Mouse (Mus musculus) central nervous system, embryonic 14 days (tissue): ENCODE data around the gene Olfr329-ps. TPM values are rescaled to one million over a fixed set of nuclear protein-coding genes. Genes with fewer than 3 reads are reported as not detected.

Experiments
- polyA plus RNA-seq: library from polyadenylated mRNA; depleted of rRNA; stranded (reverse); fragments of >200 nt; gene quantifications from 2 replicates; pipeline ENCODE4 v1.2.3, GENCODE M21; 2012; rRNA removed

Gene Olfr329-ps
- polyA plus RNA-seq: not detected in 2 replicates

DNA sequence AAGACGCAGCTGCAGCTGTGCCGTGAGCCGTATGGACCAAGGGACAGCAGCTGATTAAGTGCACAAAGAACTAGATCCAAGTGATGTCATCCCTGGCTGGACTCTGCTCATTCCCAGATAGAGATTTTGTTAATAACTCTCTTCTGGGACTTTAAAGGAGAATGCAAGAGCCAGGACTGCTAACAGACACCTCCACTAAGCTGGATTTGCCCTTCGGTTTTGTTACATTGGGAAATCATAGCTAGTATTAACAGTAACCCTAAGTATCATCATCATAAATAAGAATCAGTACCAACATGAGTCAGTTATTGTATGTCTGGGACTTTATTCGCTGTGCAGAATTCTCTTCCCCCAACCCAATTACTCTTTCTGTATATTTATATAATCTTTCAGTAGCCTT lies at the start of gene Olfr329-ps:
Olfr329-ps (minus strand) TSS at position 101 of the 400 bp plus-strand sequence.

GRCm38 (mm10) chr11:58594814-58595213 lies 48.6 kb upstream of the Olfr329-ps start, which contains the start of gene Olfr324:
Gene Olfr324 (plus strand): TSS chr11:58595114.

GRCm38 (mm10) chr11:58577430-58577829 lies 31.2 kb upstream of the Olfr329-ps start, which contains the start of gene Olfr325:
Gene Olfr325 (plus strand): TSS chr11:58577730.

GRCm38 (mm10) chr11:58570405-58570804 lies 24.2 kb upstream of the Olfr329-ps start, which contains the start of gene Olfr224:
Gene Olfr224 (minus strand): TSS chr11:58570553.

GRCm38 (mm10) chr11:58555536-58555935 lies 9.3 kb upstream of the Olfr329-ps start, which contains the start of gene Olfr328:
Gene Olfr328 (minus strand): TSS chr11:58555636.

GRCm38 (mm10) chr11:58534736-58535135 lies 11.5 kb downstream of the Olfr329-ps start, which contains the start of gene Olfr330:
Gene Olfr330 (minus strand): TSS chr11:58534836.

GRCm38 (mm10) chr11:58502472-58502871 lies 43.8 kb downstream of the Olfr329-ps start, which contains the start of gene Olfr331:
Gene Olfr331 (minus strand): TSS chr11:58502572.

DNA sequence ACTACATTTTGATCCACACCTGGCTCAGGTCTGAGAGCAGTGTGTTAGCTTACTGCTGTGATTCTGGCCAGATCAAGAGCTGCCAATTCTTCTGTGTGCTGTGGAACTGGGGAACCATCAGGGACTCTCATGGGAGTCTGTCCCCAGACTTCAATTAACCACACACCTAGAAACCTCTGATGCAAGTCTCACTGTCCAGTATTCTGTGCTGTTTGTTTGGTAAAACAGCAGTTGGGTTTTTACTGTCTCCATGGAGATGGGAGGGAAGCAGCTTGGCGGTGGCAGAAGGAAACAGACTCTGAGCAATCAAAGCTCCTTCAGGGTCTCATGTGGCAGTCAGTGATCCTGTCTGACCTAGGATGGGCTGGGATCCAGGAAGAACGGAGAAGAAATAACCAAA lies 53.8 kb downstream of the Olfr329-ps start, which contains the start of gene Olfr332:
Olfr332 (minus strand) TSS at position 101 of the 400 bp plus-strand sequence.

Other genes with a start within 250 kb of the Olfr329-ps start
- 62.8 and 69.6 TPM in 2 replicates for gene Zfp692, start 239.4 kb downstream of the Olfr329-ps start, polyA plus RNA-seq
- 35.2 and 38.3 TPM in 2 replicates for gene Zfp672, start 216.1 kb downstream of the Olfr329-ps start, polyA plus RNA-seq
- 38.0 and 39.2 TPM in 2 replicates for gene Sh3bp5l, start 215.7 kb downstream of the Olfr329-ps start, polyA plus RNA-seq
- 0.11 and 0.13 TPM in 2 replicates for gene Lypd8, start 167.4 kb downstream of the Olfr329-ps start, polyA plus RNA-seq
- not detected in 2 replicates for gene 1810065E05Rik, start 125.3 kb downstream of the Olfr329-ps start, polyA plus RNA-seq
- not detected in 2 replicates for gene Gm12253, start 113.9 kb downstream of the Olfr329-ps start, polyA plus RNA-seq
- not detected in 2 replicates for gene Lypd9, start 93.5 kb downstream of the Olfr329-ps start, polyA plus RNA-seq
- not detected in 2 replicates for gene Olfr30, start 84.2 kb downstream of the Olfr329-ps start, polyA plus RNA-seq
- gene Olfr332, start 53.9 kb downstream of the Olfr329-ps start, polyA plus RNA-seq: not detected in 2 replicates
- gene Olfr331, start 43.9 kb downstream of the Olfr329-ps start, polyA plus RNA-seq: not detected in 2 replicates
- gene Olfr330, start 11.6 kb downstream of the Olfr329-ps start, polyA plus RNA-seq: not detected in 2 replicates
- gene Olfr328, start 9.2 kb upstream of the Olfr329-ps start, polyA plus RNA-seq: 0.02 and 0.03 TPM in 2 replicates
- 0.06 and 0.08 TPM in 2 replicates for gene Olfr224, start 24.1 kb upstream of the Olfr329-ps start, polyA plus RNA-seq
- not detected in 2 replicates for gene Olfr325, start 31.3 kb upstream of the Olfr329-ps start, polyA plus RNA-seq
- gene Olfr324, start 48.7 kb upstream of the Olfr329-ps start, polyA plus RNA-seq: 0.03 and 0.05 TPM in 2 replicates
- gene 2210407C18Rik, start 69.7 kb upstream of the Olfr329-ps start, polyA plus RNA-seq: not detected in 2 replicates
- not detected in 2 replicates for gene Olfr323, start 84.1 kb upstream of the Olfr329-ps start, polyA plus RNA-seq
- gene Trim58, start 94.0 kb upstream of the Olfr329-ps start, polyA plus RNA-seq: 0.11 TPM in 1 of 2 replicates, not detected in the other
- 0.01 TPM in 1 of 2 replicates, not detected in the other for gene Olfr322, start 112.4 kb upstream of the Olfr329-ps start, polyA plus RNA-seq
- gene Olfr320, start 134.7 kb upstream of the Olfr329-ps start, polyA plus RNA-seq: not detected in 2 replicates
- not detected in 2 replicates for gene Olfr319, start 152.7 kb upstream of the Olfr329-ps start, polyA plus RNA-seq
- gene Olfr318, start 177.6 kb upstream of the Olfr329-ps start, polyA plus RNA-seq: not detected in 2 replicates
- gene Olfr317, start 192.8 kb upstream of the Olfr329-ps start, polyA plus RNA-seq: 0.16 and 0.28 TPM in 2 replicates
- not detected in 2 replicates for gene Olfr316, start 206.3 kb upstream of the Olfr329-ps start, polyA plus RNA-seq
- gene Olfr315, start 226.8 kb upstream of the Olfr329-ps start, polyA plus RNA-seq: not detected in 2 replicates
- not detected in 2 replicates for gene Olfr314, start 236.5 kb upstream of the Olfr329-ps start, polyA plus RNA-seq